ENCODE assay signal across 7 mouse cellular contexts in genomic region chr8:45999138-45999783, GRCm38 (mm10). TPM values are rescaled to one million over a fixed set of nuclear protein-coding genes. Genes with fewer than 3 reads are reported as not detected.
DNase-seq lines count a peak whose midpoint lies in the region; ATAC-seq lines count a peak whose summit lies in the region.

TSS of gene Lrp2bp (plus strand) at chr8:45999303.

- peak within 1 kb of the TSS; percentile 92 for H3K27ac ChIP-seq in brown adipose tissue, adult 24 weeks (replicated peaks; ENCODE audit: low read depth, low read length)
- H3K27ac ChIP-seq in heart, embryonic 16.5 days (ENCODE audit: low read length) = peak within 1 kb of the TSS; percentile 98
- H3K27ac ChIP-seq in limb, embryonic 10.5 days = peak within 1 kb of the TSS; percentile 98
- peak within 1 kb of the TSS; percentile 94 for H3K27ac ChIP-seq in midbrain, embryonic 11.5 days (ENCODE audit: low read depth, low read length)

- peak within 1 kb of the TSS; percentile 73 for H3K4me3 ChIP-seq in brown adipose tissue, adult 24 weeks (ENCODE audit: insufficient read depth, low read depth, low read length)
- H3K4me3 ChIP-seq in heart, embryonic 16.5 days (ENCODE audit: low read length) = peak within 1 kb of the TSS; percentile 61
- peak within 1 kb of the TSS; percentile 65 for H3K4me3 ChIP-seq in limb, embryonic 10.5 days
- H3K4me3 ChIP-seq in midbrain, embryonic 11.5 days (ENCODE audit: low read depth, low read length) = peak within 1 kb of the TSS; percentile 44

- H3K9me3 ChIP-seq in heart, embryonic 16.5 days (replicated peaks; ENCODE audit: control insufficient read depth, low read length) = no peaks in the 10 kb centered on the region
- no peaks in the 10 kb centered on the region for H3K9me3 ChIP-seq in limb, embryonic 10.5 days (replicated peaks)
- no peaks in the 10 kb centered on the region for H3K9me3 ChIP-seq in midbrain, embryonic 11.5 days (ENCODE audit: control insufficient read depth, low read length)

- H3K4me1 ChIP-seq in brown adipose tissue, adult 24 weeks (ENCODE audit: control insufficient read depth, insufficient read depth, insufficient read length, low read length) = no peaks in the 10 kb centered on the region
- H3K4me1 ChIP-seq in heart, embryonic 16.5 days (ENCODE audit: control insufficient read depth, insufficient read depth, low read length) = no peaks in the 10 kb centered on the region
- peaks cover 13% of the 10 kb centered on the region for H3K4me1 ChIP-seq in limb, embryonic 10.5 days
- H3K4me1 ChIP-seq in midbrain, embryonic 11.5 days (ENCODE audit: control insufficient read depth, insufficient read depth, low read length) = peaks cover 6% of the 10 kb centered on the region

- H3K9ac ChIP-seq in heart, embryonic 16.5 days (ENCODE audit: low read length) = peak within 1 kb of the TSS; percentile 85
- peak within 1 kb of the TSS; percentile 86 for H3K9ac ChIP-seq in midbrain, embryonic 11.5 days (ENCODE audit: low read length)

- 2% methylated on average over 22 of the region's 22 CpGs for WGBS in heart, embryonic 16.5 days
- WGBS in limb, embryonic 10.5 days = 6% methylated on average over 22 of the region's 22 CpGs
- WGBS in midbrain, embryonic 11.5 days = 4% methylated on average over 22 of the region's 22 CpGs

- peak; percentile 32 for DNase-seq in right cerebral cortex, adult 18-20 months
- no peak for DNase-seq in right cerebral cortex, adult 2 months (ENCODE audit: low spot score in 2 of 2)
- DNase-seq in limb, embryonic 10.5 days (ENCODE audit: low spot score) = peak; percentile 48
- DNase-seq in midbrain, embryonic 11.5 days (ENCODE audit: low spot score, missing footprints) = no peak
- DNase-seq in thymus, postnatal 4 days = peak; percentile 44

- H3K27me3 ChIP-seq in heart, embryonic 16.5 days (ENCODE audit: control insufficient read depth, insufficient read depth, low read length) = no peaks in the 10 kb centered on the region
- no peaks in the 10 kb centered on the region for H3K27me3 ChIP-seq in limb, embryonic 10.5 days (ENCODE audit: low read depth, poor library complexity, severe bottlenecking)
- H3K27me3 ChIP-seq in midbrain, embryonic 11.5 days (ENCODE audit: control insufficient read depth, insufficient read depth, low read length) = no peaks in the 10 kb centered on the region

- ATAC-seq in heart, embryonic 16.5 days (replicated peaks; ENCODE audit: extremely low read depth, insufficient read depth, low FRiP score) = no peak
- ATAC-seq in midbrain, embryonic 11.5 days (ENCODE audit: low FRiP score) = peak; percentile 8

- peak within 1 kb of the TSS; percentile 94 for H3K4me2 ChIP-seq in heart, embryonic 16.5 days (ENCODE audit: low read depth, low read length)
- peak within 1 kb of the TSS; percentile 70 for H3K4me2 ChIP-seq in midbrain, embryonic 11.5 days

- peaks cover 16% of the 10 kb centered on the region for H3K36me3 ChIP-seq in heart, embryonic 16.5 days (ENCODE audit: control insufficient read depth, insufficient read depth)
- H3K36me3 ChIP-seq in limb, embryonic 10.5 days = peaks cover 29% of the 10 kb centered on the region
- H3K36me3 ChIP-seq in midbrain, embryonic 11.5 days (ENCODE audit: control insufficient read depth, insufficient read depth, low read length) = no peaks in the 10 kb centered on the region; the same call in 1 of the 2 replicates

RNA-seq across cellular contexts. Expression of gene Lrp2bp, which starts in this region (rescaled TPM):
- not detected in 2 replicates for polyA plus RNA-seq in brown adipose tissue, adult 24 weeks (2012; ENCODE audit: insufficient read depth, insufficient read length, missing spikeins)
- 0.76 and 1.3 TPM in 2 replicates for polyA plus RNA-seq in heart, embryonic 16.5 days (2015; fragmentation: Nextera tagmentation; extraction: Ambion mirVana)
- polyA plus RNA-seq in limb, embryonic 10.5 days (2016; fragmentation: Nextera tagmentation; extraction: Ambion mirVana) = 0.23 and 0.25 TPM in 2 replicates
- polyA plus RNA-seq in midbrain, embryonic 11.5 days (2014; fragmentation: Nextera tagmentation; extraction: Ambion mirVana) = 0.11 and 0.44 TPM in 2 replicates

Comparison
In these comparisons a context has a peak if more than half of its experiments do, and no peak if none do; other contexts are left out.
1. DNase-seq: peak in right cerebral cortex, adult 18-20 months (single experiment) and thymus, postnatal 4 days (single experiment); none in right cerebral cortex, adult 2 months (0 of 2) and midbrain, embryonic 11.5 days (single experiment).
2. Peak in DNase-seq, H3K4me3 ChIP-seq and H3K27ac ChIP-seq in limb, embryonic 10.5 days; RNA of the gene not detected or under 1 TPM.
3. Peak in ATAC-seq, H3K4me3 ChIP-seq, H3K27ac ChIP-seq, H3K9ac ChIP-seq and H3K4me2 ChIP-seq in midbrain, embryonic 11.5 days; RNA of the gene not detected or under 1 TPM.
4. Peak in every context shown above with its lines, with median percentiles within 50 percentile points of each other: H3K27ac ChIP-seq and H3K4me3 ChIP-seq.